Mouse (Mus musculus): ENCODE results near the gene Lancl2.

Lancl2 gene

GRCm38 (mm10) chr6:57702376-57702742, at the start of gene Lancl2:
TSS of gene Lancl2 (plus strand) at chr6:57702540.
- TF ChIP-seq GATA4 (IDR thresholded peaks at IDR 0.05; ENCODE audit: insufficient replicate concordance, low read length): no peak

DNA sequence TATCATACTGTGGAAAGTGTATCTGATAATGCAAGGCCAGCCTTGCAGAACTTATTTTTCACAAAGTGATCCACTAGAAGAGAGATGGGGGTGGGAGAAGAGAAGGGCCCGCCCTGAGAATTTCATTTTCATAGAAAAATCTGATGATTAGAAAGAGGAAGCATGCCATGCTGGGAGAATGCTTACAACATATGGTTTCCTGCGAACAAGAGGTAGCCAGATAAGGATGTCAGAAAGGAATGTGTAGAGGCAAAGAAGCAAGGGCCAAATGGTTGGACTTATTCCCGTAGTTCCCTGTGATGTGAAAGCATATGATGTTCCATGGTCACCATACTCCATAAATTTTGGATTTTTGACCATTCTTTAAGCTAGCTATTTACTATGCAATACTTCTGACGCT, 41.0 kb upstream of the Lancl2 start:
- TF ChIP-seq GATA4 (IDR thresholded peaks at IDR 0.05; ENCODE audit: insufficient replicate concordance, low read length): no peak

GRCm38 (mm10) chr6:57684156-57684555, 18.2 kb upstream of the Lancl2 start:
- no peak for TF ChIP-seq GATA4 (IDR thresholded peaks at IDR 0.05; ENCODE audit: insufficient replicate concordance, low read length)

DNA sequence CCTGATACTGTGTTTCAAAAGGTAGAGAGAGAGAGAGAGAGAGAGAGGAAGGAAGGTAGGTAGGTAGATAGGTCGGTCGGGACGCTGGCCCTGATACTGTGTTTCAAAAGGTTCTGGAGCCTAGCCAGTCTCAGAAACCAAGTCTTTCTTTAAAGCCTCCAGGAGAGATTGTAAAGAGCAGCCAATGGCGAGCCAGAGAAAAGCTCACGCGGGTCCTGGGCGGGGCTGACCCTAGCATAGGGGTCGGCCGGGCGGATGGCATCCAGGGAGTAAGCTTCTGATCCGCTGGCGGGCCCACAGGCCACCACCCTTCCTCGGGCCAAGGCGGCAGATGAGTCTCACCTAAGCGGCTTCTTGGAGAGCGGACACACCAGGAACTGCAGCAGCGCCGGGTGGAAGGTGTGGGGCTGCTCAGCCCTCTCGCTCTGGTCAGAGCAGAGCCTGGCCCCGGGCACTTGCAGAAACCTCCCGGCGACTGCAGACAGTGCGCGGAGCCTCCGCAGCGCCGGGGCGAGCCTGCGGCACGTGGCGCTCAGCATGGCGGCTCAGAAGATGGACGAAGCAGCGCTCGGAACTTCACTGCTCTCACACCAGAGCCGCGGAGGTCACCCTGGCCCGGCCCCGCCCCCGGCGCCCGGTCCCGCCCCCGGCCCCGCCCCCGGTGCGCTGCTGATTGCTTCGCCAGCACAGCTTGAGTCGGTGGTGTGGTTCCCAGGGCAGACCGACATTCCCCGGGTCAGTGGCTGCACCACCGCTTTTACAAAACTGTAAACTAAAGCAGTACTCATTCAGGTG, 10.7 kb upstream of the Lancl2 start, which contains the start of gene Pyurf:
Pyurf (minus strand) TSS at position 612 of the 795 bp plus-strand sequence.
- no peak; the same call in 1 of the 2 replicates for TF ChIP-seq GATA4 (IDR thresholded peaks at IDR 0.05; ENCODE audit: insufficient replicate concordance, low read length)

- TF ChIP-seq GATA4 (IDR thresholded peaks at IDR 0.05; ENCODE audit: insufficient replicate concordance, low read length): no peak
Measured at GRCm38 (mm10) chr6:57693116-57693515, 9.2 kb upstream of the Lancl2 start.

DNA sequence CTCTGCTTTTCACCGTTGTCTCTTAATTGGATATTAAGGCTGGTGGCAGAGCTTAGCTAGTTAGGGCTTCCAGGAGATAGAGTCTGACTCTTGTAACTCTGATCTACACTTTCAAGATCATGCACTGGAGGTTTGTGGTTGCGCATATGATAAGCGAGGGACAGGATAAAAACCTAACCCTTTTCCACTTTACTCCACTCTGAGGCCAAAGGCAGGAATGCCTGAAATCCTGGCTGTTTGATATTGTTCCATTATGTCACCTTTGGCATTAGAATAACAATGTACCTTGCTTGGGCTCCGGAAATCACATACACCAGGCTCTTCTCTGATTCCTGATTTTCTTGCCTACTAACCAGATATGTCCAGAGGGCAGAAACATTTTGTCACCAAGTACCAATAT, 654 bp upstream of the Lancl2 start:
- no peak for TF ChIP-seq GATA4 (IDR thresholded peaks at IDR 0.05; ENCODE audit: insufficient replicate concordance, low read length)

- no peak for TF ChIP-seq GATA4 (IDR thresholded peaks at IDR 0.05; ENCODE audit: insufficient replicate concordance, low read length)
Measured at GRCm38 (mm10) chr6:57702743-57703499, 581 bp downstream of the Lancl2 start.

DNA sequence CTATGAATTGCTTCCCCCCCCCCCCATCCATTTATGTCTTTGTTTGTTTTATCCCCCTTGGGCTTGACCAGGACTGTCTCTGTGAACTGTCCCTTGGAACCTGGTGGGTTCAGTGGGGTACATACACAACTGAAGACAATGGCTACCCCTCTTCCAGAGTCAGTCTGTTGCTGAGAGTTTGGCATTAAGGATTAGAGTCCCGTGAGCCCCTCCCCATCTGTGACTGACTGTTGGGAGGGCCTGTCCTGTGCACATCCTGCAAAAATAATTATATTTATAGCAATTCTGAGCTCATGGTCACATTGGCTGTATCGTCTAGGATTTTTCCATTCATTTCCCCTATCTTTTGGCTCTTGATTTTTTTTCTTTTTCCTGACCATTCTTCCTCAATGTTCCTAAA, 1.4 kb downstream of the Lancl2 start:
- TF ChIP-seq GATA4 (IDR thresholded peaks at IDR 0.05; ENCODE audit: insufficient replicate concordance, low read length): no peak

DNA sequence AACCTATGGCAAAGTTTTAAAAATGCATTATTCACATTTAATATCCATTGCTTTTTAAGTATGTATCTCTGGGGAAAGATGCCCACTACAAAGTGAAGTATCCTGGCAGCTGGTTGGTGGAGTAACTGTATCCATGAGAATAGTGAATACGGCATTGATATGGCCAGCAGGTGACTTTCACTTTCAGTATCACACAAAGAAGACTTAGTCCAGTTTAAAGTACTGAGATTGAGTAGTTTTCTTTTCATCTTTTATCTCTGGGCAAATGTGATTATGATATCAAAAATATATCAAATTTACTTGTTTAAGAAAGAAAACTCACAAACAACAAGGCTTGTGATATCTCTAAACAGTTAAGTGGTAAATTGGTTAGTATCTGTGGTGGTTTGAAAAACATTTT, 4.4 kb downstream of the Lancl2 start:
- no peak for TF ChIP-seq GATA4 (IDR thresholded peaks at IDR 0.05; ENCODE audit: insufficient replicate concordance, low read length)

GRCm38 (mm10) chr6:57711726-57712125, 9.4 kb downstream of the Lancl2 start:
- TF ChIP-seq GATA4 (IDR thresholded peaks at IDR 0.05; ENCODE audit: insufficient replicate concordance, low read length): no peak

GRCm38 (mm10) chr6:57721347-57721746, 19.0 kb downstream of the Lancl2 start:
- no peak for TF ChIP-seq GATA4 (IDR thresholded peaks at IDR 0.05; ENCODE audit: insufficient replicate concordance, low read length)

DNA sequence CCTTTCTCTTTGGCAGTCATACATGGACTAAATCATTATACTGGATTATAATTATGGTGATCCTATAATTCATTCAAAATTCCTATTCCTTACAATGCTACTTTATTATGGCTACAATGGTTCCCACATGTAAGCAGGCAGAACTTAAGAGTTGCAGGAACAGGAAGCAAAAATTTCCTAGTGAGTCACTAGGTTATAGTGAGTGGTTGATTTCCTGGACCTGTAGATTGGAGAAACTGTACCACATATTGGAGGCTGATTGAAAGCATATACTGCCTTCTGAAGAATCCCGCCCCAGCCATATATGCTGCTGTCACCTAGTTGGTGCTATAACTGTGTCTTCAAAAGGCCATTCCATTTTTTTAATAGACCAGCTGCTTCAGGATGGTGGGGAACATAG, 40.4 kb downstream of the Lancl2 start:
- TF ChIP-seq GATA4 (IDR thresholded peaks at IDR 0.05; ENCODE audit: insufficient replicate concordance, low read length): no peak

GRCm38 (mm10) chr6:57743333-57743732, 41.0 kb downstream of the Lancl2 start:
- TF ChIP-seq GATA4 (IDR thresholded peaks at IDR 0.05; ENCODE audit: insufficient replicate concordance, low read length): no peak

DNA sequence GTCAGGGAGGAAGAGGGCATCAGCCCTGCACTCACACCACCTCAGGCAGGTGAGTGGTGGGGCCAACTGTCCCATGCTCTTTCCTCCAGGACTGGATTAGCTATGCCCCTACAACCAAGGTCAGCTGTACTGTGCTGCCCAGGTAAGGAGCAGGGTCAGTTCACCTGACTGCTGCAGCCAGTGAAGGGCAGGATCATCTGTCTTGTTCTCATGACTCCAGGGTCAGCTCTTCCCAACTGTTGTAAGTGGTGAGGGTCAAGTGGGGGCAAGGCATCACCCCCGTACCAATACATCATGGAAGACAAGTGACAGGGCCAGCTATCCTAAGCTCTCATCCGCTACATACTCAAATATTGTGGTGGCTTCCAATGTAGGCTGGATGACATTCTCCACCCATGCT, 41.8 kb downstream of the Lancl2 start:
- TF ChIP-seq GATA4 (IDR thresholded peaks at IDR 0.05; ENCODE audit: insufficient replicate concordance, low read length): no peak

GRCm38 (mm10) chr6:57744974-57745747, 42.8 kb downstream of the Lancl2 start:
- no peak for TF ChIP-seq GATA4 (IDR thresholded peaks at IDR 0.05; ENCODE audit: insufficient replicate concordance, low read length)

- TF ChIP-seq GATA4 (IDR thresholded peaks at IDR 0.05; ENCODE audit: insufficient replicate concordance, low read length): no peak
Measured at GRCm38 (mm10) chr6:57745748-57746129, 43.4 kb downstream of the Lancl2 start.

Data from liver, adult (tissue).